Mouse (Mus musculus): ENCODE results near the gene Mfsd14a. TPM values are rescaled to one million over a fixed set of nuclear protein-coding genes. Genes with fewer than 3 reads are reported as not detected.
A peak's percentile ranks its signal among the peaks of the same experiment; 100 is the strongest.
"Not testable (repeated sequence)": the region's sequence is repeated elsewhere in the genome, so short reads cannot be mapped to it uniquely, and the experiment has no call there.

Mfsd14a gene
- polyA plus RNA-seq, 1 experiment: 6.7 TPM

DNA sequence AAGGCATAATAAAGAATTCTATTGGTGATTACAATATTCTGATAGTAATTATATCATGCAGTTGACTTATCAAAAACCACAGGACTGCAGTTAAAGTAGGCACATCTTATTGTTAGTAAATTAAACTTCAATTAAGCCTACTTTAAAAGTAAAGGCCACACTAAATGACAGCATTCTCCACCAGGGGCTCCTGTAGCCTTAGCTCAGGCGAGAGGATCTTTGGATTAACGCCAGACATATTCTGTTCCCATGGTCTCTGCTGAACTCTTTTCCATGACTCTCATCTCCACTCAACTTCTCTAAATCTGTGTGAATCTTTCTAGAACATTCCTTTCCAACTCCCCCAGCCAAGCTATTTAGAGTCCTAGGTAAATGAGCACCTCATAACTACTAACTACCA lies 36.3 kb upstream of the Mfsd14a start:
- no peak overlapping the region for H3K4me3 ChIP-seq (ENCODE audit: low read depth, low read length)
- WGBS: 68% methylated on average over 2 of the region's 2 CpGs
- TF ChIP-seq POLR2A (IDR thresholded peaks at IDR 0.05; ENCODE audit: low read depth, low read length) (no peak), CTCF (IDR thresholded peaks at IDR 0.05; ENCODE audit: extremely low read depth, insufficient read length, insufficient replicate concordance, low read depth, low read length) (no peak)
- no peaks in the 10 kb centered on the region for H3K27me3 ChIP-seq (ENCODE audit: control insufficient read depth, insufficient read depth, low read length)
- no peak overlapping the region for H3K27ac ChIP-seq (ENCODE audit: insufficient read depth, low read depth, low read length)
- peaks cover 6% of the 10 kb centered on the region; the same call in 1 of the 2 replicates for H3K4me1 ChIP-seq (ENCODE audit: control insufficient read depth, insufficient read depth, insufficient read length, low read length)
- peaks cover 6% of the 10 kb centered on the region for H3K36me3 ChIP-seq (ENCODE audit: control insufficient read depth, insufficient read depth, low read length)

GRCm38 (mm10) chr3:116695666-116695985 lies 33.1 kb upstream of the Mfsd14a start:
- WGBS: 76% methylated on average over 2 of the region's 2 CpGs
- Histone ChIP-seq H3K4me3 (ENCODE audit: low read depth, low read length) (no peak overlapping the region), H3K27ac (ENCODE audit: insufficient read depth, low read depth, low read length) (no peak overlapping the region)

DNA sequence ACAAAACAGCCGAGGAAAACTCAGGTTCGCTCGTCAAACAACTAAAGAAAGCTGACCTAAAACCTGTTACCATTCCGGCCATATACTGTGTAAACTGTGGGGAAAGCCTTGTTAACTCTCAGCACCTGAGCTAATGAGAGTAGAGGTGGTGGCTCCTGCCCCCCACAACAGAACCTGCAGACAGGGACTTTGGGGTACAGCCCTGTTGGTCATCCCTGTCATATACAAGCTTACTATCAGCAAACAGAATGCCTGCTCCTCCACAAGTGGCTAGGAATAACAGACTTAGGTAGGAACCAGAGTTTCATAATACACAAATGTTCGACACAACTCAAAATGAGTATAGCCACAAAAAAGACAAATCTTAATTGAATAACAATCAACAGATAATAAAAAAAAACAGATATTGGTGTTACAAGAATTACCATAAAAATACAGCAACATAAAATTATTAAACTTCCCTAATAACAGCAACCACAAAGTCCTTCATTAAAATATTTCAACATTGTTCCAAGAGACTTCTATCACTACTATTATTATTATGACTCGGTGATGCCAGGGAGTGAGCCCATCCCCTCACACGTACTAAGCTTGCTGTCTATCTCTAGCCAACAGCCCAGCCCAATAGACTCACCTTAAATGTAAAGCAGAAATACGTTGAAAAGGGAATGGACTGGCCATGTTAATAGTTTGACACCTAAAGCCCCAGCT lies 32.6 kb upstream of the Mfsd14a start:
- H3K4me3 ChIP-seq (ENCODE audit: low read depth, low read length): no peak overlapping the region
- 83% methylated on average over 8 of the region's 8 CpGs for WGBS
- no peaks in the 10 kb centered on the region for H3K27me3 ChIP-seq (ENCODE audit: control insufficient read depth, insufficient read depth, low read length)
- H3K4me1 ChIP-seq (ENCODE audit: control insufficient read depth, insufficient read depth, insufficient read length, low read length): 0 out of 2 replicates have a peak, but pooled peaks cover 3% of the 10 kb centered on the region
- peaks cover 10% of the 10 kb centered on the region for H3K36me3 ChIP-seq (ENCODE audit: control insufficient read depth, insufficient read depth, low read length)
- TF ChIP-seq CTCF (IDR thresholded peaks at IDR 0.05; ENCODE audit: extremely low read depth, insufficient read length, insufficient replicate concordance, low read depth, low read length) (no peak), POLR2A (IDR thresholded peaks at IDR 0.05; ENCODE audit: low read depth, low read length) (no peak)
- no peak overlapping the region for H3K27ac ChIP-seq (ENCODE audit: insufficient read depth, low read depth, low read length)

More at GRCm38 (mm10) chr3:116695666-116695985, 33.1 kb upstream of the Mfsd14a start:
- TF ChIP-seq POLR2A (IDR thresholded peaks at IDR 0.05; ENCODE audit: low read depth, low read length): no peak
- no peak for TF ChIP-seq CTCF (IDR thresholded peaks at IDR 0.05; ENCODE audit: extremely low read depth, insufficient read length, insufficient replicate concordance, low read depth, low read length)
- Histone ChIP-seq H3K4me1 (ENCODE audit: control insufficient read depth, insufficient read depth, insufficient read length, low read length) (0 out of 2 replicates have a peak, but pooled peaks cover 3% of the 10 kb centered on the region), H3K36me3 (ENCODE audit: control insufficient read depth, insufficient read depth, low read length) (peaks cover 10% of the 10 kb centered on the region), H3K27me3 (ENCODE audit: control insufficient read depth, insufficient read depth, low read length) (no peaks in the 10 kb centered on the region)

GRCm38 (mm10) chr3:116694312-116694711 lies 31.8 kb upstream of the Mfsd14a start:
- peaks cover 10% of the 10 kb centered on the region for H3K36me3 ChIP-seq (ENCODE audit: control insufficient read depth, insufficient read depth, low read length)
- TF ChIP-seq POLR2A (IDR thresholded peaks at IDR 0.05; ENCODE audit: low read depth, low read length) (no peak), CTCF (IDR thresholded peaks at IDR 0.05; ENCODE audit: extremely low read depth, insufficient read length, insufficient replicate concordance, low read depth, low read length) (no peak)
- no peak overlapping the region for H3K4me3 ChIP-seq (ENCODE audit: low read depth, low read length)
- no peaks in the 10 kb centered on the region for H3K27me3 ChIP-seq (ENCODE audit: control insufficient read depth, insufficient read depth, low read length)
- H3K4me1 ChIP-seq (ENCODE audit: control insufficient read depth, insufficient read depth, insufficient read length, low read length): 0 out of 2 replicates have a peak, but pooled peaks cover 3% of the 10 kb centered on the region
- no peak overlapping the region for H3K27ac ChIP-seq (ENCODE audit: insufficient read depth, low read depth, low read length)
- 91% methylated on average over 3 of the region's 3 CpGs for WGBS

DNA sequence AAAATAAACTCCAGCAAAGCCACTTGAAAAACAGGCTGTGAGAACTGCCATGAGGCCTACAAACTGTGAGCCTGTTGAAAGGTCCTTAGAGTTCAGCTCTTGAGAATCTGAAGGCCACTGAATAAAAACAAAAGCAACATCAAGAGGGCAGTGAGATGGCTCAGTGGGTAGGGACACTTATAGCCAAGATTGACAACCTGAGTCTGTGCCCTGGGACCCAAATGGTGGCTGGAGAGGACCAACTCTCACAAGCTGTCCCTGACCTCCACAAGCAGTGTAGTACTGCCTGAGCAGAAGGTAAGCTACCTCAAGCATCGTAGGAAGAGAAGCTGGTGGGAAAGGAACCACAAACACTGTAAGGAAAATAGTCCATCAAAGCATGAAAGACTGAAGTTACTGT lies 18.7 kb upstream of the Mfsd14a start, which contains the start of gene Gm43191:
Gene Gm43191, minus strand, starts transcription at position 101 of the 400 bp plus-strand sequence.
- H3K36me3 ChIP-seq (ENCODE audit: control insufficient read depth, insufficient read depth, low read length): peaks cover 18% of the 10 kb centered on the region
- H3K27me3 ChIP-seq (ENCODE audit: control insufficient read depth, insufficient read depth, low read length): no peaks in the 10 kb centered on the region

DNA sequence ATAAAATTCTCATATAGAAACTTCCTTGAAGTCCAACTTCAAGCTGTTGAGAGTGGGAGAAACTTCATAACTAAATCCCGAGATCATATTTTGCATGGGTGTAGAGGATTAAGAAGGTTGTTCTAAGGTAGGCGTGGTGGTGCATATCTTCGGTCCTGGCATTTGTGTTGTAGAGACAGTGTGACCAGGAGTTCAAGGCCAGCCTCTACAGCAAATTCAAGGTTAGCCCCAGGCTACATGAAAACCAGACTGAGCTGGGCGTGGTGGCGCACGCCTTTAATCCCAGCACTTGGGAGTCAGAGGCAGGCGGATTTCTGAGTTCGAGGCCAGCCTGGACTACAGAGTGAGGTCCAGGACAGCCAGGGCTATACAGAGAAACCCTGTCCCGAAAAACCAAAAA lies 1.8 kb upstream of the Mfsd14a start:
- not testable (repeated sequence) for H3K27me3 ChIP-seq (ENCODE audit: control insufficient read depth, insufficient read depth, low read length); H3K4me1 ChIP-seq (ENCODE audit: control insufficient read depth, insufficient read depth, insufficient read length, low read length); H3K4me3 ChIP-seq (ENCODE audit: low read depth, low read length); H3K27ac ChIP-seq (ENCODE audit: insufficient read depth, low read depth, low read length)
- peaks cover 13% of the 10 kb centered on the region for H3K36me3 ChIP-seq (ENCODE audit: control insufficient read depth, insufficient read depth, low read length)
- WGBS: 87% methylated on average over 9 of the region's 9 CpGs

More for the DNA sequence above, 18.7 kb upstream of the Mfsd14a start, which contains the start of gene Gm43191:
- 100% methylated on average over 1 of the region's 1 CpGs for WGBS
- H3K4me3 ChIP-seq (ENCODE audit: low read depth, low read length): no peak within 1 kb of the TSS
- no peak within 1 kb of the TSS for H3K27ac ChIP-seq (ENCODE audit: insufficient read depth, low read depth, low read length)
- H3K4me1 ChIP-seq (ENCODE audit: control insufficient read depth, insufficient read depth, insufficient read length, low read length): peaks cover 3% of the 10 kb centered on the region; the same call in 1 of the 2 replicates
- TF ChIP-seq POLR2A (IDR thresholded peaks at IDR 0.05; ENCODE audit: low read depth, low read length) (no peak), CTCF (IDR thresholded peaks at IDR 0.05; ENCODE audit: extremely low read depth, insufficient read length, insufficient replicate concordance, low read depth, low read length) (no peak)

DNA sequence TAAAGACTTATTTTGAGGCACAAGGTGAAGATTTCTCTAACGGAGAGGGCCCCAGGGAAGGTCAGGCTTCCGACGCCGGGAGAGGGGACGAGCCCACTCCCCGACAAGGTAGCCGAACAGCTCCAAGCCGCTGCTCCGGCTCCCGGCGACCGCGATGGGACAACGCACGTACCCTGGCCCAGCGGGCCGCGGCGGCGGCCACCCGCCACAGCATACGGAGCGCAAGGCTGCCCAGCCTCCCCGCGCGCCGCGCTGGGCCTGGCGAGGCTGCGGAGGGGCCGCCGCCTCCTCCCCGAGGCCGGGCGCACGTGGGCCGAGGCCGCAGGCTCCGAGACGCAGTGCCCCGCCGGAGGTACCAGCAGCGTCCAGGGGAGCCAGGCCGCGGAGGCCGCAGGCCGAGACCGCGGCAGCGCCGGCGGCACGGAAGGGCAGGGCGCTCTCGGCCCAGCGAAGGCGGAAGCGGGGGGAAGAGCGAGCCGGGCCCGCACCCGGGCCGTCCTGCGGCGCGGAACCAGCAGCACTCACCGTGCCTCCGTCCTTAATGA lies 535 bp downstream of the Mfsd14a start:
- peak overlapping the region; percentile 84 for H3K27ac ChIP-seq (ENCODE audit: insufficient read depth, low read depth, low read length)
- H3K4me3 ChIP-seq (ENCODE audit: low read depth, low read length): peak overlapping the region; percentile 92
- WGBS: under 1% methylated on average over 68 of the region's 68 CpGs
- no peaks in the 10 kb centered on the region for H3K36me3 ChIP-seq (ENCODE audit: control insufficient read depth, insufficient read depth, low read length)
- TF ChIP-seq POLR2A (IDR thresholded peaks at IDR 0.05; ENCODE audit: low read depth, low read length) (no peak), CTCF (IDR thresholded peaks at IDR 0.05; ENCODE audit: extremely low read depth, insufficient read length, insufficient replicate concordance, low read depth, low read length) (no peak)
- no peaks in the 10 kb centered on the region for H3K27me3 ChIP-seq (ENCODE audit: control insufficient read depth, insufficient read depth, low read length)
- H3K4me1 ChIP-seq (ENCODE audit: control insufficient read depth, insufficient read depth, insufficient read length, low read length): peaks cover 10% of the 10 kb centered on the region; the same call in 1 of the 2 replicates

Measured in small intestine, adult 2 months (tissue).